Mouse (Mus musculus) liver, embryonic 14.5 days (tissue): ENCODE data around the gene Ccng1. TPM values are rescaled to one million over a fixed set of nuclear protein-coding genes. Genes with fewer than 3 reads are reported as not detected.
"Not testable (repeated sequence)": the region's sequence is repeated elsewhere in the genome, so short reads cannot be mapped to it uniquely, and the experiment has no call there.

ENCODE experiments used
- ATAC-seq: fragments of 200-750 bp; cut with Nextera tagmentation; 2 replicates; pipeline ENCODE4 v1.8.0; 2017; ENCODE audit warnings: moderate number of reproducible peaks, mild to moderate bottlenecking, moderate library complexity; ENCODE audit not compliant: insufficient read depth
- DNase-seq, 3 experiments: peaks; one replicate each; pipeline ENCODE4 v3.0.0-alpha.2; 2012 to 2013; ENCODE audit warnings: low read depth in 3 of 3, low spot score in 3 of 3
- H3K27ac ChIP-seq: fragments of 300-500 bp; sonication (generic); 2 replicates; pipeline ENCODE4 v1.5.1; 2014; ENCODE audit warnings: moderate library complexity, mild to moderate bottlenecking, control low read depth, inconsistent platforms
- H3K27me3 ChIP-seq: fragments of 300-500 bp; sonication (generic); 2 replicates; pipeline ENCODE4 v1.6.1; 2014; ENCODE audit warnings: mild to moderate bottlenecking, low read length, moderate library complexity; ENCODE audit not compliant: control insufficient read depth, insufficient read depth
- H3K36me3 ChIP-seq: fragments of 300-500 bp; sonication (generic); replicated peaks from 2 replicates; pipeline ENCODE4 v1.6.1; 2014; ENCODE audit warnings: low read depth; ENCODE audit not compliant: control insufficient read depth, insufficient read depth
- H3K4me1 ChIP-seq, 2 experiments: fragments of 200-500 bp in 1 of 2; fragments of 300-500 bp in 1 of 2; sonication (generic) in 1 of 2; replicated peaks; 2 replicates each; pipeline ENCODE4 v1.6.1; 2012 to 2014; ENCODE audit warnings: antibody characterized with exemption in 1 of 2, inconsistent platforms in 1 of 2, low read length in 1 of 2; ENCODE audit not compliant: control insufficient read depth in 2 of 2, insufficient read depth in 2 of 2
- H3K4me2 ChIP-seq: fragments of 300-500 bp; sonication (generic); 2 replicates; pipeline ENCODE4 v1.6.1; 2014; ENCODE audit warnings: low read depth, mild to moderate bottlenecking, control low read depth, moderate library complexity
- H3K4me3 ChIP-seq, 2 experiments: fragments of 200-500 bp in 1 of 2; fragments of 300-500 bp in 1 of 2; sonication (generic) in 1 of 2; 2 replicates each; pipeline ENCODE4 v1.5.1; 2012 to 2014; ENCODE audit warnings: low read depth in 2 of 2, low read length in 2 of 2, mild to moderate bottlenecking in 2 of 2, control low read depth in 1 of 2, inconsistent platforms in 1 of 2, moderate library complexity in 1 of 2; ENCODE audit not compliant: insufficient read depth in 1 of 2
- H3K9ac ChIP-seq: fragments of 300-500 bp; sonication (generic); replicated peaks from 2 replicates; pipeline ENCODE4 v1.6.1; 2014; ENCODE audit warnings: mild to moderate bottlenecking, control low read depth, moderate library complexity
- H3K9me3 ChIP-seq: fragments of 300-500 bp; sonication (generic); 2 replicates; pipeline ENCODE4 v1.6.1; 2016; ENCODE audit warnings: low read length, mixed read lengths; ENCODE audit not compliant: control insufficient read depth
- CTCF ChIP-seq: IDR thresholded peaks from 2 replicates; pipeline ENCODE4 v1.5.1; 2016; ENCODE audit warnings: antibody characterized with exemption, low read depth, control low read depth
- EP300 ChIP-seq: IDR thresholded peaks from 2 replicates; pipeline ENCODE4 v1.6.1; 2016; ENCODE audit warnings: antibody characterized with exemption, low read depth
- WGBS: fragments of 180-500 bp; shearing (Covaris S2); extraction: QIAGEN DNeasy Blood & Tissue Kit; methylation state at CpG from one replicate; pipeline ENCODE4 v1.1.7; 2014; ENCODE audit not compliant: insufficient replicate concordance; 5-methylcytosine and 5-hydroxymethylcytosine counted together
- polyA plus RNA-seq, 2 experiments: library from polyadenylated mRNA; depleted of rRNA in 1 of 2; stranded (reverse) in 1 of 2; unstranded in 1 of 2; fragments of >200 nt; fragmentation: Nextera tagmentation in 1 of 2; extraction: Ambion mirVana in 1 of 2; gene quantifications; 2 replicates each; pipeline versions ENCODE4 v1.2.1 to v1.2.3; 2012 to 2014

The Ccng1 gene
- polyA plus RNA-seq, 2 experiments, result 6.7 to 20.4 TPM

DNA sequence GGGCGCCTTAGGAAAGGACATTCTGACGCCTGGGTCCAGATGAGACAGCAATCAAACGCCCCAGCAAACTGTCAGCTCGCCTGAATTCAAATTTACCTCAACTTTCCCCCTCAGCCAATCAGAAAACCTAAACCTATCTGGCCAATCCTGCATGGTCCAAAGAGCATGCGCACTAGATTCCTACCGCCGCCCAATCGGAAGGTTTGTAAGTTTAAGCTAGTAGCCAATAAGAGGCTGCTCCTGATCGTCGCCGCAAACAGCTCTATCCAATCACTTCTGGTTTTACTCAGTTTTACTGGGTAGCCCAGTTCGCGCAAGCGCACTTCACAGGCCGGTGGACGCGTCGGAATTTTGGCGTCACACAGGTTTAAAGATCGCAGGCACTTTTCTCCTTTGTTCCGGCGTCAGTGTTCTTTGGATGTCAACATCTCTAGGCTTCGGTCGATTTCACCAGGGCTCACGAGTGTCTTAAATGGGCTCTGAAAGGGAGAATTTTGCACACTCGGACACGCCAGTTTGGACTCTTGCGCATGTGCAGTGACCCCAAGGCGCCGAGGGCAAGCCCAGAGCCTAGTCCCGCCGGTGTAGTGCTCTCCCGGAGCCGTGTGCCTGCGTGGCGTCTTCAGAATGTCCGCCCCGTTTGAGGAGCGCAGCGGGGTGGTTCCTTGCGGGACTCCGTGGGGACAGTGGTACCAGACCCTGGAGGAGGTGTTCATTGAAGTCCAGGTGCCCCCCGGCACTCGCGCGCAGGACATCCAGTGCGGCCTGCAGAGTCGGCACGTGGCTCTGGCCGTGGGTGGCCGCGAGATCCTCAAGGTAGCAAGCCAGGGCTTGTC is 21.6 kb downstream of the Ccng1 start, which contains the start of the genes Hmmr and Nudcd2:
TSS of gene Hmmr (minus strand) at position 84 of the 836 bp plus-strand sequence.
TSS of gene Nudcd2 (plus strand) at position 329 of the 836 bp plus-strand sequence.
- H3K4me3 ChIP-seq, result peak within 1 kb of the TSS; percentile 93 to 100
- H3K27ac ChIP-seq, result peak within 1 kb of the TSS; percentile 76
- H3K36me3 ChIP-seq, result peaks cover 42% of the 10 kb centered on the region
- H3K9me3 ChIP-seq, result no peaks in the 10 kb centered on the region
- H3K27me3 ChIP-seq, result no peaks in the 10 kb centered on the region
- peak; percentile 98 to 99 (median 98) for DNase-seq
- peak within 1 kb of the TSS; percentile 96 for H3K9ac ChIP-seq
- peak within 1 kb of the TSS; percentile 94 for H3K4me2 ChIP-seq
- WGBS, result under 1% methylated on average over 52 of the region's 52 CpGs
- peak; percentile 96 for ATAC-seq
- TF ChIP-seq CTCF (no peak), EP300 (no peak; the same call in 1 of the 2 replicates)
- H3K4me1 ChIP-seq, result peaks cover 7 to 12% of the 10 kb centered on the region in 2 experiments; a peak in 3 of 4 replicates

- no peaks in the 10 kb centered on the region for H3K9me3 ChIP-seq
- 1% methylated on average over 14 of the region's 14 CpGs for WGBS
- peak overlapping the region; percentile 86 for H3K4me2 ChIP-seq
- peak overlapping the region; percentile 67 for H3K27ac ChIP-seq
- DNase-seq, result no peak
- peaks cover 7 to 12% of the 10 kb centered on the region in 2 experiments; a peak in 3 of 4 replicates for H3K4me1 ChIP-seq
- H3K4me3 ChIP-seq, result peak overlapping the region; percentile 93 to 100
- peaks cover 44% of the 10 kb centered on the region for H3K36me3 ChIP-seq
- ATAC-seq, result peak; percentile 68
- TF ChIP-seq CTCF (no peak), EP300 (no peak)
- H3K9ac ChIP-seq, result peak overlapping the region; percentile 86
- H3K27me3 ChIP-seq, result no peaks in the 10 kb centered on the region
Observed at GRCm38 (mm10) chr11:40732997-40733338, 22.1 kb downstream of the Ccng1 start.

DNA sequence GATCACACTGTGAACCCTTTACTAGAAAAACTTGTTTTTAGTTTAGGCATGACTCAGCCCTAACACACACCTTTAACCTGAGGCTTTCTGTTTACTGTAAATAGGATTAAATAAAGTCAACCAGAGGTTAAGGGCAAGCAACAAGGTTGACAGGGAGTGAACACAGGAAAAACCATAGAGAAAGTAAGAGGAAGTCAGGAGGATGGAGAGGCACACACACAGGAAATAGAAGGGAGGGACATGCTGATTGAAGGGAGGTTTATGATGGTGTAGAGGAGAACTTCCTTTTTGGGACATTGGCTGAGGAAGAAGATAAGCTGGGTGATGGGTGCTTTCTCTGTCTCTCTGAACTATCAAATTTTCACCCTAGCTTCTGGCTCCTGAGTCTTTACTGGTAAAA is 36.8 kb downstream of the Ccng1 start:
- Histone ChIP-seq H3K4me2 (no peak overlapping the region), H3K4me1 (no peaks in the 10 kb centered on the region), H3K36me3 (peaks cover 97% of the 10 kb centered on the region), H3K27ac (no peak overlapping the region), H3K4me3 (no peak overlapping the region), H3K9me3 (no peaks in the 10 kb centered on the region), H3K27me3 (no peaks in the 10 kb centered on the region), H3K9ac (no peak overlapping the region)
- TF ChIP-seq EP300 (no peak), CTCF (no peak)
- DNase-seq (no peak), ATAC-seq (no peak)

DNA sequence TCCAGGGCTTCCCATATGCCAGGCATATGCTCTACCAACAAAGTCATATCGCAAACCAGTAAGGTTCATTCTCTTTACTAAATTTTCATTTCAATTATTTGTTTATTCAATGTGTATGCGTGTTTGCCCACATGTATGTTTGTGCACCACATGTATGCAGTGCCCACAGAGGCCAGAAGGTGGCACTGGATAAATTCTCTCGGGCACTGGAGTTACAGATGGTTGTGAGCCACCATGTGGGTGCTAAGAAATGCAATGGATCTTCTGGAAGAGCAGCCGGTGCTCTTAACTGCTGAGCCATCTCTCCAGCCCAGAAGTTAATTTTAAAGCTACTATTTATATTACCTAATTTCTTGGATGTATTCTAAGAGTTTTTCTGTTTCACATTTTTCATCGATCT is 39.6 kb downstream of the Ccng1 start:
- ATAC-seq (no peak), DNase-seq (no peak)
- TF ChIP-seq CTCF (peak; percentile 43), EP300 (no peak)
- no peaks in the 10 kb centered on the region for H3K4me1 ChIP-seq
- H3K27me3 ChIP-seq, result no peaks in the 10 kb centered on the region
- no peak overlapping the region for H3K27ac ChIP-seq
- H3K4me2 ChIP-seq, result no peak overlapping the region
- H3K36me3 ChIP-seq, result peaks cover 97% of the 10 kb centered on the region
- no peak overlapping the region for H3K4me3 ChIP-seq
- no peaks in the 10 kb centered on the region for H3K9me3 ChIP-seq
- no peak overlapping the region for H3K9ac ChIP-seq
- 91% methylated on average over 5 of the region's 5 CpGs for WGBS

DNA sequence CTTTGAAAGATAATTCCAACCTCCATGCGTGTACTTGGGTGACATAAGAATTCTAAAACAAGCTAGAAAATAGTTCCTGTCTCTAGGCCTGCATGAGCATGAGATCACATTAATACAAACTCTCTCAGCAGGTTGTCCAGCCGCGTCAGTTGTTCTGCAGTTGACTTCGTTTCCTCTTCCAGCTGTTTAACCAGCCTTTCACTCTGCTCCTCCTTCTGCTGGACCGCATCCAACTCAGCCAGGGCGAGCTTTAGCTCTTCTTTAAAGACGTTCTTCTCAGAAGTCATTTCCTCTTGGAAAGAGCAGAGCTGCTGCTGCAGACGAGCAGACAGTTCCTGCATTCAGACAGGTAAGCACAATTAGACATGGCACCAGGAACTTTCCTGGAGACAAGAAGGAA is 41.3 kb downstream of the Ccng1 start:
- H3K9ac ChIP-seq, result no peak overlapping the region
- 85% methylated on average over 8 of the region's 8 CpGs for WGBS
- no peak overlapping the region for H3K27ac ChIP-seq
- H3K4me1 ChIP-seq, result no peaks in the 10 kb centered on the region
- H3K36me3 ChIP-seq, result peaks cover 97% of the 10 kb centered on the region
- DNase-seq (no peak), ATAC-seq (no peak)
- H3K4me2 ChIP-seq, result no peak overlapping the region
- no peak overlapping the region for H3K4me3 ChIP-seq
- no peaks in the 10 kb centered on the region for H3K9me3 ChIP-seq
- H3K27me3 ChIP-seq, result no peaks in the 10 kb centered on the region
- TF ChIP-seq EP300 (no peak), CTCF (no peak)

DNA sequence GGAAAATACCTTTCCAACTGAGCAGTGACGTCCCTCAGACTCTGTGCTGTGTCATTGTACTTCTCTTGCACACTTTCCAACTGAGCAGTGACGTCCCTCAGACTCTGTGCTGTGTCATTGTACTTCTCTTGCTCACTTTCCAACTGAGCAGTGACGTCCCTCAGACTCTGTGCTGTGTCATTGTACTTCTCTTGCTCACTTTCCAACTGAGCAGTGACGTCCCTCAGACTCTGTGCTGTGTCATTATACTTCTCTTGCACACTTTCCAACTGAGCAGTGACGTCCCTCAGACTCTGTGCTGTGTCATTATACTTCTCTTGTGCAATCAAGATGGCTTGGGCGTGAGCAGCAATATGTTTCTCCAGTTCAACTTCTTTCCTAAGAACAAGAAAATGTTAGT is 45.2 kb downstream of the Ccng1 start:
- not testable (repeated sequence) for H3K9ac ChIP-seq, H3K27me3 ChIP-seq, H3K4me2 ChIP-seq, DNase-seq, ATAC-seq, H3K27ac ChIP-seq, H3K4me1 ChIP-seq, H3K9me3 ChIP-seq, H3K4me3 ChIP-seq
- H3K36me3 ChIP-seq, result peaks cover 96% of the 10 kb centered on the region
- WGBS, result 83% methylated on average over 6 of the region's 6 CpGs
